Mouse (Mus musculus) stomach, embryonic 16.5 days (tissue): ENCODE measurements around the gene Rnf152. TPM values are rescaled to one million over a fixed set of nuclear protein-coding genes. Genes with fewer than 3 reads are reported as not detected.

Experiments
- ATAC-seq: fragments of 200-750 bp; cut with Nextera tagmentation; 2 replicates; pipeline ENCODE4 v1.8.0; 2017; ENCODE audit warnings: moderate number of reproducible peaks, moderate TSS enrichment; ENCODE audit not compliant: insufficient read depth, low FRiP score
- H3K27ac ChIP-seq: fragments of 300-500 bp; sonication (generic); 2 replicates; pipeline ENCODE4 v1.5.1; 2014; ENCODE audit warnings: low read length
- H3K27me3 ChIP-seq: fragments of 300-500 bp; sonication (generic); 2 replicates; pipeline ENCODE4 v1.6.1; 2014; ENCODE audit warnings: low read length, control low read depth, mixed read lengths; ENCODE audit not compliant: control insufficient read depth, insufficient read depth
- H3K36me3 ChIP-seq: fragments of 300-500 bp; sonication (generic); 2 replicates; pipeline ENCODE4 v1.6.1; 2014; ENCODE audit warnings: low read length; ENCODE audit not compliant: control insufficient read depth, insufficient read depth
- H3K4me1 ChIP-seq: fragments of 300-500 bp; sonication (generic); 2 replicates; pipeline ENCODE4 v1.6.1; 2014; ENCODE audit warnings: low read length, control low read depth, mixed read lengths; ENCODE audit not compliant: control insufficient read depth, insufficient read depth
- H3K4me2 ChIP-seq: fragments of 300-500 bp; sonication (generic); 2 replicates; pipeline ENCODE4 v1.6.1; 2014; ENCODE audit warnings: low read depth, low read length, mixed read lengths
- H3K4me3 ChIP-seq: fragments of 300-500 bp; sonication (generic); replicated peaks from 2 replicates; pipeline ENCODE4 v1.5.1; 2014; ENCODE audit warnings: mild to moderate bottlenecking, low read length
- H3K9ac ChIP-seq: fragments of 300-500 bp; sonication (generic); 2 replicates; pipeline ENCODE4 v1.6.1; 2014; ENCODE audit warnings: low read length
- H3K9me3 ChIP-seq: fragments of 300-500 bp; sonication (generic); replicated peaks from 2 replicates; pipeline ENCODE4 v1.6.1; 2016; ENCODE audit warnings: low read length, control low read depth; ENCODE audit not compliant: control insufficient read depth
- WGBS: fragments of 180-500 bp; shearing (Covaris S2); extraction: QIAGEN DNeasy Blood & Tissue Kit; methylation state at CpG from one replicate; pipeline ENCODE4 v1.1.7; 2014; 5-methylcytosine and 5-hydroxymethylcytosine counted together
- polyA plus RNA-seq: library from polyadenylated mRNA; unstranded; fragments of >200 nt; fragmentation: Nextera tagmentation; extraction: Ambion mirVana; gene quantifications from 2 replicates; pipeline ENCODE4 v1.2.1, GENCODE M21; 2015

The Rnf152 gene
- polyA plus RNA-seq, 1 experiment from 2014 or later, result 1.7 TPM

DNA sequence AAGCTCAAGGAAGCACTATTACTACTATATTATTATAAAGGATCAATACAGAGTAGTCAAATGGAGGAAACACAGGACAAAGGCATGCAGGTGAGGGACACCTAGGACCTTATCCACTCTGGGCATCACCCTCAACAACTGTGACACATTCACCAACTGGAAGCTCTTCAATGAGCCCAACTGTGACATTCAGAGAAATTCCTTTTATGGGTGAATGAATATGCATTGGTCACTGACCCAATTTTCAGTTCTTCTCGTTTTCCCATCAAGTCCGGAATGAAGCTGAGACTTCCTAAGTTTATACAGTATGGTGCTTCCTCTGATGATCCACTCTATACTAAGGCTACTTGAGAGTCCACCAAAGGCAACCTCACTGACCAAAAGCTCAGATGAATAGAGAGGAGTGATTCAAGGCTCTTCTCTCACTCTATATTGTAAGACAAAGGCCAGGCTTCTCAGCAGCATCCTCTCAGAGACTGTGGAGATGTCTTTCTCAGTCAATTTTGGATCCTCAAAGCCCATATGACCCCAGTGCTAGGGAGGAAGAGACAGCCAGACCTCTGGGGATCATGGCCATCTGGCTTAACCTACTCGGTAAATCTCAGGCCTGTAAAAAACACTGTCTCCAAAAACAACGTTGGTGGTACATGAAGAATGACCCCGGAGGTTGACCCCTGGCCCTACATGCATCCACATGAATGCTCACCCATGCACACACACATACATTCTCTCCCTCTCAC lies 25.8 kb downstream of the Rnf152 start:
- no peaks in the 10 kb centered on the region for H3K4me1 ChIP-seq
- no peak overlapping the region for H3K4me3 ChIP-seq
- WGBS, result 76% methylated on average over 5 of the region's 5 CpGs
- no peak overlapping the region for H3K9ac ChIP-seq
- H3K27me3 ChIP-seq, result no peaks in the 10 kb centered on the region
- no peaks in the 10 kb centered on the region for H3K9me3 ChIP-seq
- H3K36me3 ChIP-seq, result no peaks in the 10 kb centered on the region
- H3K4me2 ChIP-seq, result no peak overlapping the region
- H3K27ac ChIP-seq, result no peak overlapping the region
- ATAC-seq, result no peak

DNA sequence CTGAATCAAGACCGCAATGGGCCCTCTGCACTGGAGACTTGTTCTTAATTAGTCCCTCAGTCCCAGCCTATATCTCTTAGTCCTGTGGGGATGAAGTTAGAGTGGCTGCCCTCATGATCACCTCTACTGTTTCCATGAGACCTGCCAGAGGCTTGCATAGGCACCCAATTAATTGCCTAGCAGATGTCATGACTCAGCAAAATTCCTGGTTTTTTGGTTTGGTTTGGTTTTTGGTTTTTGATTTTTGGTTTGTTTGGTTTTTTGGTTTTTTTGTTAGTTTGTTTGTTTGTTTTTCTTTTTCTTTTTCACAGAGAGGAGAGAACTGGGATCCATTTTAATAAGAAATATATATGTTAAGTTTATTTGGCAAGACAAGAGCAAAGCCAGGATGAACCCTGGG lies 28.7 kb downstream of the Rnf152 start:
- ATAC-seq, result no peak
- WGBS, result 100% methylated on average over 1 of the region's 1 CpGs
- H3K4me3 ChIP-seq, result no peak overlapping the region

GRCm38 (mm10) chr1:105324636-105325035 lies 31.9 kb downstream of the Rnf152 start:
- Histone ChIP-seq H3K4me1 (no peaks in the 10 kb centered on the region), H3K9ac (no peak overlapping the region), H3K27me3 (no peaks in the 10 kb centered on the region), H3K36me3 (no peaks in the 10 kb centered on the region), H3K9me3 (no peaks in the 10 kb centered on the region), H3K4me3 (no peak overlapping the region), H3K4me2 (no peak overlapping the region), H3K27ac (no peak overlapping the region)
- no peak for ATAC-seq
- 77% methylated on average over 4 of the region's 4 CpGs for WGBS

More for the DNA sequence above, 28.7 kb downstream of the Rnf152 start:
- Histone ChIP-seq H3K36me3 (no peaks in the 10 kb centered on the region), H3K9me3 (no peaks in the 10 kb centered on the region), H3K27ac (no peak overlapping the region), H3K4me1 (no peaks in the 10 kb centered on the region), H3K9ac (no peak overlapping the region), H3K27me3 (no peaks in the 10 kb centered on the region), H3K4me2 (no peak overlapping the region)

DNA sequence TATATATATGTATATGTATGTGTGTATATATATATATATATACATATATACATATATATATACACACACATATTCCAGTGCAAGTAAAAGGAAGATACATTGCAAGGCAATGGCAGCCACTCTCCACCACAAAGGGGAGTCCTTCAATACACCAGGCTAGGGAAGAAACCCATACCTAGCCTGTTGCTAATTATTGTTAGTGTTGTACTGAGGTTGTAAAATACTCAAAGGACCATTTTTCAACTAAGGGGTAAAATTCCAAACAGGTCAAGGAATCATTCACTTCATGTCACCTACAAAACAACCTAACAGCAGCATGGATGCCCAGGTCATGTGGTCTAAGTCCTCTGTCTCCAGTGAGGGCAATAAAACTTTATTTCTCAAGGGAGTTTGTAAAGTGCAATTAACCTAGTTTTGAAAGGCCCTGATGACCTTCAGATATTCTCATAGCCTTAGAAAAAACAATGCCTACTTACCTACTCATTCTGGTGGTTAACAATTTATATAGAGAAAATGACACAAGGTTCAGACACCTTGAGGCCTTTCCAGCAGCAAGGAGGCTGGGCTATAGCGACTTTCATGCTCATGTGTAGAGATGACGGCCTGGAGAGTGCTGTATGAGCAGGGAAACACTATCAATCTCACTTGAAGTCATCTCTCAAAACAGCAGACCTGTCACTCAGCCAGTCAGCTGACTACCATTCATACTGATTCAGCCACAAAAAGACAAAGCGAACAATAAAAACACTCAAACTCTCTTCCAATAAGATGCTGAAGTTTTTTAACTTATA lies 42.3 kb downstream of the Rnf152 start:
- Histone ChIP-seq H3K9ac (no peak overlapping the region), H3K4me1 (no peaks in the 10 kb centered on the region; the same call in 1 of the 2 replicates), H3K27ac (no peak overlapping the region), H3K36me3 (no peaks in the 10 kb centered on the region), H3K4me3 (no peak overlapping the region), H3K9me3 (no peaks in the 10 kb centered on the region; the same call in 1 of the 2 replicates), H3K4me2 (no peak overlapping the region), H3K27me3 (no peaks in the 10 kb centered on the region)
- ATAC-seq, result no peak
- 78% methylated on average over 3 of the region's 3 CpGs for WGBS

- ATAC-seq, result 0 out of 2 replicates have a peak, but pooled peaks have one; percentile 29
- Histone ChIP-seq H3K27me3 (no peaks in the 10 kb centered on the region), H3K9me3 (no peaks in the 10 kb centered on the region), H3K9ac (no peak overlapping the region), H3K4me2 (no peak overlapping the region), H3K36me3 (no peaks in the 10 kb centered on the region), H3K4me3 (no peak overlapping the region), H3K27ac (peak overlapping the region; percentile 42; the same call in 1 of the 2 replicates), H3K4me1 (no peaks in the 10 kb centered on the region; the same call in 1 of the 2 replicates)
- WGBS, result 70% methylated on average over 2 of the region's 2 CpGs
Measured at GRCm38 (mm10) chr1:105312601-105312901, 44.0 kb downstream of the Rnf152 start.

DNA sequence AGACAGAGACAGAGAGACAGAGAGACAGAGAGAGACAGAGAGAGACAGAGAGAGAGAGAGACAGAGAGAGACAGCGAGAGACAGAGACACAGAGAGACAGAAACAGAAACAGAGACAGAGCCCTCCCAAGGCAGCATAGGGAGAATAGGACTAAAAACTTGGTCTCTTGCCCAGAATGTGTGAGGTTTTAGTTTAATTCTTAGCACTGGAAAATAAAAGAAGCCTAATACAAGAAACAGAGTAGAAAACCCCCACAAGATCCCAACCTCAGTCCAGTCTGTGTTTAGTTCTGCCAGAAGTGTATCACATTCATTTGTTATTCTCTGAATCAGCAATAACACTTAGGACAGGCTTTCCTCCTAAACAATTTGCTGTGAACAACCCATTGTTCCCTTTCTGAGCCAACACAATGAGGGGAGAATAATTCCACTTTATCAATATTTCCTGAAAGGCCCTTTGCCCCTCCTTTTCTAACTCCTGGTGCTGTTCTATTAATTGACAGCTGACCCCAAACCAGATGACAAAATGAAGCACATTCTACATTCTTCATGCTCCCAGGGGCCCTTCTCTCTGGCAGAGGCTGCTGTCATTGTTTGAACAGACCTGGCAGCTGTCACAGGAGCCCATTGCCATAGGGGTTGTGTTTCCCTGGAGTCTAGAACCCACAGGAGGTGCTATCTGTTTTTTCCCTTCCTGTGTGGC lies 44.5 kb downstream of the Rnf152 start:
- Histone ChIP-seq H3K27me3 (no peaks in the 10 kb centered on the region), H3K4me1 (no peaks in the 10 kb centered on the region; the same call in 1 of the 2 replicates), H3K4me2 (no peak overlapping the region), H3K9ac (no peak overlapping the region), H3K9me3 (no peaks in the 10 kb centered on the region), H3K36me3 (no peaks in the 10 kb centered on the region), H3K4me3 (no peak overlapping the region), H3K27ac (peak overlapping the region; percentile 42; the same call in 1 of the 2 replicates)
- WGBS, result 93% methylated on average over 1 of the region's 1 CpGs
- 0 out of 2 replicates have a peak, but pooled peaks have one; percentile 25 for ATAC-seq

DNA sequence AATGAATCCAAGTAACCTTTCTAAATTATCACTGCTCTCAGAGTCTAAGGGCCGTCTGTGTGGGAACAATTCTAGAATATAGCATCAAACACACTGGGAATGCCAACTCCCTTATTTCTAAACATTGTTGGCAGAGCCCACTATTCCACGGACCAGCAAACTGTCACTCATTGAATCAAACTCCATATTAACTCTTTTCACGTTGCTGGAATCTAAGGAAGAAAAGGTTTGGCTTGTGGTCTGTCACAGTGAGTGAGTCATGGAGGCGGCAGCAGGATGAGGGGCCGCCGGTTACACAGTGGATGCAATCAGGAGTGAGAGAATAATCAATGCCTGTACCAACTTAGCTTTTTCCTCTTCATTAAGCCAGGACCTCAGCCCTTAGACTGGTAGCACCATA lies 54.3 kb downstream of the Rnf152 start:
- no peaks in the 10 kb centered on the region for H3K27me3 ChIP-seq
- no peak overlapping the region for H3K27ac ChIP-seq
- H3K9ac ChIP-seq, result no peak overlapping the region
- H3K4me3 ChIP-seq, result no peak overlapping the region
- no peaks in the 10 kb centered on the region for H3K4me1 ChIP-seq
- no peaks in the 10 kb centered on the region for H3K36me3 ChIP-seq
- WGBS, result 57% methylated on average over 6 of the region's 6 CpGs
- H3K9me3 ChIP-seq, result no peaks in the 10 kb centered on the region
- no peak for ATAC-seq
- no peak overlapping the region for H3K4me2 ChIP-seq

GRCm38 (mm10) chr1:105301764-105302163 lies 54.7 kb downstream of the Rnf152 start:
- no peaks in the 10 kb centered on the region for H3K36me3 ChIP-seq
- H3K9ac ChIP-seq, result no peak overlapping the region
- WGBS, result 75% methylated on average over 9 of the region's 9 CpGs
- H3K27me3 ChIP-seq, result no peaks in the 10 kb centered on the region
- H3K4me2 ChIP-seq, result no peak overlapping the region
- no peak overlapping the region for H3K27ac ChIP-seq
- no peaks in the 10 kb centered on the region for H3K4me1 ChIP-seq
- ATAC-seq, result no peak
- no peak overlapping the region for H3K4me3 ChIP-seq
- H3K9me3 ChIP-seq, result no peaks in the 10 kb centered on the region

DNA sequence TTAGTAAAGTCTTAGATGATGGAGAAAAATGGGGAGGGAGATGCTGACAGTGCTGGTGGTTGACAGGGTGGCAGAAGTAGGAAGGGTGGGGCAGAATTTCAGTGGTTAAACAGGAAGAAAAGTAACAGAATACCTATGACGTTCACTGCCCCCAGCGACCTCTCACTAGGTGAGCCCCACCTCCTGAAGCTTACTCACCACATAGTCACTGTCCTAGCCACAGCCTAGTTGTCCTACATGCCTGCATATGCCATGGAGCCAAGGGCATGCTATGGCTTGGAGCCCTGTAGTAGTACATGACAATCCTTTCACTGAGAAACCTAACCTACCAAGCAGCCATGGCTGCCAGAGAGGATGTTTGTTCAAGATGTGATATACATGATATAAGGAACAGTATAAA lies 64.7 kb downstream of the Rnf152 start:
- 77% methylated on average over 2 of the region's 2 CpGs for WGBS
- H3K4me3 ChIP-seq, result no peak overlapping the region

More for the DNA sequence above, 64.7 kb downstream of the Rnf152 start:
- no peaks in the 10 kb centered on the region for H3K36me3 ChIP-seq
- 0 out of 2 replicates have a peak, but pooled peaks cover 5% of the 10 kb centered on the region for H3K9me3 ChIP-seq
- no peak overlapping the region for H3K27ac ChIP-seq
- no peak for ATAC-seq
- H3K27me3 ChIP-seq, result no peaks in the 10 kb centered on the region
- H3K9ac ChIP-seq, result no peak overlapping the region
- no peak overlapping the region for H3K4me2 ChIP-seq
- no peaks in the 10 kb centered on the region for H3K4me1 ChIP-seq
